Mouse (Mus musculus) megakaryocyte, adult 5-6 weeks (primary cell): ENCODE data around the gene Cask. TPM values are rescaled to one million over a fixed set of nuclear protein-coding genes. Genes with fewer than 3 reads are reported as not detected.

Source experiments
- ATAC-seq: 2 replicates; pipeline ENCODE4 v1.8.0; 2016; ENCODE audit warnings: mild to moderate bottlenecking, inconsistent platforms; ENCODE audit not compliant: poor library complexity, severe bottlenecking
- total RNA-seq, 2 experiments: library from RNA; stranded (forward) in 1 of 2; stranded (reverse) in 1 of 2; fragments of 153-499, 151-499 nt in 1 of 2; fragments of 221-1000, 200-1000 nt in 1 of 2; gene quantifications; 2 replicates each; pipeline versions ENCODE4 v1.2.3 to v1.2.4; 2015 to 2017

The Cask gene
- total RNA-seq, 2 experiments from 2014 or later = 50.7 to 66.0 TPM

DNA sequence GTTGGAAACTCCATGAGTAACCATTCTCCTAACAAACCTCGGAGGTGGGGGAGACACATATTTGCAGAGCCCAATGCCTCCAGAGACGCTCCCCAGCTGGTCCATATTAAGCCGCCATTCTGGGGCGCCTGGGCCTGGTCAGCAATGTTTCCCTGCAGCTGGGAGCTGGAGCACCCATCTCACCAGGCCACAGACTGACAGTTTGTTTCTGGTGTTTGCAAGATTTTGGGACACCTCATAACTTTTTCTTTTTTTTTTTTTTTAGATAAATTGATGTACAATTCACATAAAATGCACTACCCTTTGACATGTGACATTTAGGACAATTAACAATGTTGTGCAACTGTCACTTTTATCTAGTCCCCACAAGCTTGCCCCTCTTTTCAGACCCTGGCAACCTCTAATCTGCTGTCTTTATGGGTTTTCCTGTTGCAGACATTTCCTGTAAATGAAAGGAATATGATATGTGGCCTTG lies 378.4 kb downstream of the Cask start:
- no peak for ATAC-seq

GRCm38 (mm10) chrX:13471925-13472324 lies 379.2 kb downstream of the Cask start:
- ATAC-seq = no peak

DNA sequence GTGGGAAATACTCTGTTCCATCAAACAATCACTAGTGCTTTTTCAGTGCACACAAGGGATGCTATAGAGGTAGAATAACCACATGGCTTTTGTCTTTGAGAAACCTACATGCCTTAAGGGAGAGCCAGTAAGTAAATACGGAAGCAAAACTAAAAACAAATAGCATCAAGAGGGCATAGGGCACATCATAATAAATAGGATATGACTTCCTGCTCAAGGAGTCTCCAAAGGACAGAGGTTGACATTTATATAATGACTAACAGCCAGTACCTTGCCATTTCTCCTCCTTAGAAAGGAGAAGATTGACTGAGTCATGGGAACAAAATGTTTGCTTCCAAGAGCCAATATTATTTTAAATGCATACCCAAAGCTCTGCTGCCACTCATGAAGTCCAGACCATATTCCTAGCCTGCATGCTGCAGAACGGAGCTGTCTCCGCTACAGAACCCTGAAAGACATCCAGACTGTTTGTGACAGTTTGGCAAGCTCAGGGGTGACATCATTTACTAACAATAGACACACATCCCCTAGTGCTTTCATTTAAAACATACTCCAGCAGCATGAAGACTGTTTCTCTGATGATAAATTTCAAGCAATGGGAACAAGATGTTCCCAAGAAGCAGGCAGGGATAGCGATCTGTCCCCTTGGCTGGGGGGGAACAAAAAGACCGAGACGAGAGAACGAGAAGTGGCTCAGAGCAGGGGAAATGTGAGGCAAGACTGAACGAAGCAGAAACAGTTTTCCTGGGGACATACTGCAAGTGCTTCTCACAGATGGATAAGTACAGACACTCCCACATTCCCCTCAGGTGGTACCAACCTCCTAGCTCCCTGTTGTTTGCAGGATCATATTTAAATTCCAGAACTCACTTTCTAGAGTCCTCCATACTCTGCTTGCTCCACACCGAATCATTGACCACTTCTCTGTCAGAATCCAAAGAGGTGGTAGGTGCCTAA lies 381.7 kb downstream of the Cask start:
- ATAC-seq = no peak

GRCm38 (mm10) chrX:13467121-13467571 lies 384.0 kb downstream of the Cask start:
- no peak for ATAC-seq

Other genes starting within 250 kb of the Cask start
- 5.5 and 10.6 TPM in 2 replicates for gene Gpr34, start 219.3 kb downstream of the Cask start, total RNA-seq (2015)
- gene Gpr34, start 219.3 kb downstream of the Cask start, total RNA-seq (2017) = 7.4 and 8.7 TPM in 2 replicates
- gene Gpr82, start 190.0 kb downstream of the Cask start, total RNA-seq (2015) = not detected in 2 replicates
- not detected in 2 replicates for gene Gpr82, start 190.0 kb downstream of the Cask start, total RNA-seq (2017)